Mouse (Mus musculus) cerebellum, postnatal 14 days (tissue): ENCODE results near the gene Oaz1.
"Not testable (repeated sequence)": the region's sequence is repeated elsewhere in the genome, so short reads cannot be mapped to it uniquely, and the experiment has no call there.

Experiments
- DNase-seq, 2 experiments: peaks; one replicate each; pipeline ENCODE4 v3.0.0; 2021; ENCODE audit warnings: mixed read lengths in 2 of 2

Gene Oaz1

GRCm38 (mm10) chr10:80802996-80803395 is 23.5 kb upstream of the Oaz1 start:
- DNase-seq = no peak

GRCm38 (mm10) chr10:80804340-80804739 is 22.1 kb upstream of the Oaz1 start:
- DNase-seq = no peak

GRCm38 (mm10) chr10:80804916-80805315 is 21.5 kb upstream of the Oaz1 start, which contains the start of gene Amh:
TSS of gene Amh (plus strand) at chr10:80805243.
- DNase-seq = no peak

DNA sequence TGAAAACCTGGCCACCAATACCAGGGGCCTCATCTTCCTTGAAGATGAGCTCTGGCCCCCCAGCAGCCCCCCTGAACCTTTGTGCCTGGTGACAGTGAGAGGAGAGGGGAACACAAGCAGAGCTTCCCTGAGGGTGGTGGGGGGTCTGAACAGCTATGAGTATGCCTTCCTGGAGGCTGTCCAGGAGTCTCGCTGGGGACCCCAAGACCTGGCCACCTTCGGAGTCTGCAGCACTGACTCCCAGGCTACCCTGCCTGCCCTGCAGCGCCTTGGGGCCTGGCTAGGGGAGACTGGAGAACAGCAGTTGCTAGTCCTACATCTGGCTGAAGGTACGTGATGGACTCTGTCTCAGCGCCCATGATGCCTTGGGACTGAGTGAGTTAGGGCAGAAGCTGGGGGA is 21.1 kb upstream of the Oaz1 start:
- peak in 1 of 2 experiments; percentile 34 for DNase-seq

GRCm38 (mm10) chr10:80805925-80806324 is 20.5 kb upstream of the Oaz1 start:
- peak; percentile 92 to 97 for DNase-seq

DNA sequence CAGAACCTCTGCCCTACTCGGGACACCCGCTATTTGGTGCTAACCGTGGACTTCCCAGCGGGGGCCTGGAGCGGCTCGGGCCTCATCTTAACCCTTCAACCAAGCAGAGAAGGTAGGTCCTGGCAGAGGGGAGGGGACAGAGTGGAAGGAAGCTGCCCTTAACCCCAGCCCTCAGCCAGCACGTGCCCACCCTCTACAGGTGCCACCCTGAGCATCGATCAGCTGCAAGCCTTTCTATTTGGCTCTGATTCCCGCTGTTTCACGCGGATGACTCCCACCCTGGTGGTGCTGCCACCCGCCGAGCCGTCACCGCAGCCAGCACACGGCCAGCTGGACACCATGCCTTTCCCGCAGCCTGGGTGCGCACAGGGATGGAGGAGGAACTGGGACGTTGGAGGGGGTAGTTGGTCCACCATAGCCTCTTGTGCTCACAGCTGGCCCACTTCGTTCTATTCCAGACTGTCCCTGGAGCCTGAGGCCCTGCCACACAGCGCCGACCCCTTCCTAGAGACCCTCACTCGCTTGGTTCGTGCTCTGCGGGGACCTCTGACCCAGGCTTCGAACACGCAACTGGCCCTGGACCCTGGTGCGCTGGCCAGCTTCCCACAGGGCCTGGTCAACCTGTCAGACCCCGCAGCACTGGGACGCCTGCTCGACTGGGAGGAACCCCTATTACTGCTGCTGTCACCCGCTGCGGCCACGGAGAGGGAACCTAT is 20.0 kb upstream of the Oaz1 start:
- DNase-seq = peak; percentile 36 to 63

DNA sequence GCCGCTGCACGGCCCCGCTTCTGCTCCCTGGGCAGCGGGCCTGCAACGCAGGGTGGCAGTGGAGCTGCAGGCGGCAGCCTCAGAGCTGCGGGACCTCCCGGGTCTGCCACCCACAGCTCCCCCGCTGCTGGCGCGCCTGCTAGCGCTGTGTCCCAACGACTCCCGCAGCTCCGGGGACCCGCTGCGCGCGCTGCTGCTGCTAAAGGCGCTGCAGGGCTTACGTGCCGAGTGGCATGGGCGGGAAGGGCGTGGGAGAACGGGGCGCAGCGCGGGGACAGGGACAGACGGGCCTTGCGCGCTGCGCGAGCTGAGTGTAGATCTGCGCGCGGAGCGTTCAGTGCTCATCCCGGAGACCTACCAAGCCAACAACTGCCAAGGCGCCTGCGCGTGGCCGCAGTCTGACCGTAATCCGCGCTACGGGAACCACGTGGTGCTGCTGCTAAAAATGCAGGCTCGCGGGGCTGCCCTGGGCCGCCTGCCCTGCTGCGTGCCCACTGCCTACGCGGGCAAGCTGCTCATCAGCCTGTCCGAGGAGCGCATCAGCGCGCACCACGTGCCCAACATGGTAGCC is 19.3 kb upstream of the Oaz1 start:
- DNase-seq = peak; percentile 88 to 90

DNA sequence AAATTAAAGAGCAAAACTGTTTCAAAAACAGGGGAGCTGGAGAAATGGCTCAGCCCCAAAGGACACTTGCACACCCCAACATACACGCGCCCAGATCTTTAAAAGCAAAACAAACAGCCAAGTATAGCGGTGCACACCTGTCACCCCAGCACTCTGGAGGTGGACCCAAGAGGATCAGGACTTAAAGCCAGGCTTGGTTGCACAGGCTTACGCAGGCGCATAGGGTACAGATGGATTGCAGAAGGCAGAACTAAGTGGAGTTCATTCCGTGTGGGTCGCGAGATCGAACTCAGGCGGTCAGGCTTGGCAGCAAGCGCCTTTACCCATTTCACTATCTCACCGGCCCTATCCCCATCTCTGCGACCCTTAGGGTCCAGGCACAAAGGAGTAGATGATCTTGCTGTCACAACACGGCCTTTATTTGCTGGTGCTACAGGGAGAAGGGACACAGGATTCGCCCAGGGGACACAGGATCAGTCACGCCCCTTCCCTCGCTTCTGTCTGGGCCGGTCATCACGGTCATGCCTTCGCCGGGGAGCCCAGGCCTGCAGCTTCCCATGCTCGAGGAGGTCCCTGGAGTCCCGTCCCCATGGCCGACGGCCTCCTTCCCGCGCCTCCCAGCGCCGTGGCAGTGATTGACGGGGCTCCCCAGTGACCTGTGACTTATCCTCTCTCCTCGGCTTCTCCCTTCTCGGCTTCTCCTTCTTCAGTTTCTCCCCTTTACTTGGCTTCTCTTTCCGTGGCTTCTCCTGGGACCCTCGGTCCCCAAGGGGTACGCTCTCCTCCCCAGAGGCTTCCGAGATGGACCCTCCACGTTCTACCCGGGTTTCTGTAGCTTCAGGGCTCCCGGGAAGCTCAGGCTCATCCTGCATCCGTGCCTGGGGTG is 18.1 kb upstream of the Oaz1 start:
- peak in 1 of 2 experiments; percentile 16 for DNase-seq

DNA sequence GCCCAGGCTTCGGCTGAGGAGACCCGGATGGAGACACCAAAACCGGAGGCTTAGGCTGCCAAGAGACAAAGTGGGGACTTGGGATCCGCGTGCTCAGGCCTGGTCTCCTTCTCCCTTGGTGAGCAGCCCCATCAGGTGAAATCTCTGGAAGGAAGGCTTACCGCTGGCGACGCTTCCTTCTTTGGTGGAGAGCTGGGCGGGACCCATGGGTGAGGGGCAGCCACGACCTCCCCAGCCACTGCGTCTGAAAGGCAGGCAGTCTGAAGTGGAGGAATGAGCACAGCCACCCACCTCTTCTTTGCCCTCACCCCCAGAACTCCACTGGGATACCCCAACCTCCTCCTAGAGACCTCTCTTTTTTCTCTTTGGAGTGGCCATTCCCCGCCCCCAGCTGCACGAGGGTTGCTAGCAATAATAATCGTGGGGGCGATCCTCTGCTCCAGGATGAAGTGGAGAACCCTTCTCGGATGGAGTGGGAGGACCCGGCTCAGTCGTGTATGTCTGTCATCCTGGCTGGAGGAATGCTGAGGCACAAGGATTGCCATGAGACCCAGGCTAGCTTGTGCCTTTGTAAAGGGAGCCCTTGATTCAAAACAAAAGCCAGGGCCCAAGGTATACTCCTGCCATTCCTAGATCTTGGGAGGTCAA is 17.3 kb upstream of the Oaz1 start:
- peak in 1 of 2 experiments; percentile 21 for DNase-seq

- DNase-seq = peak in 1 of 2 experiments; percentile 16
Observed at GRCm38 (mm10) chr10:80810084-80810483, 16.4 kb upstream of the Oaz1 start.

DNA sequence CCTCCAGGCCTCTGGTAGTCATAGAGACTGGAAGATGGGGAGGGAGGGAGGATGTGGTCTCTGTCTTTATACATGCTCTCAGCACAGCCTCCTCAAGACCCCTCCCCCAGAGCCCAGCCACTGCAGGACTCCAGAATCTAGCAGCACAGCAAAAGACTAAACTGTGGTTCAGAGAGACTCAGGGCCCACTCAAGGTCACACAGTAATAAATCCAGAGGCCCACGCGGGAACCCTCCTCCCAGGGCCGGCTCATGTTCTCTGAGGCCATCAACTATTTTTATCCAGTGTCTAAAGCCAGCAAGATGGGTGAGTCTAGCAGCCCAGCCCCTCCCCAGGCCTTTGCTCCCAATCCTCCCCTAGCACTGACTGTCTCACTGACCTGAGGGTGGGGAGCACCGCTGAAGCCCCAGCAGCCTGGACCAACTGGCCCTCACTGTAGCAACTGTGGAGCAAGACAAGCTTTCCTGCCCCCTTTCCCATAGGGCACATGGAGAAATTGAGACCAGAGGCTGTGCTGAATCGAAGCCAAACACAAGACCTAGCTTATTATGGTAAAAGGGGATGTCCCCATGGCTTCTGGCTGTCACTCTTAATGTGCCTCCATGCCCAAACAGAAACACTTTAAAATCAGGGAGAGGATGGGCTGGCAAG is 13.9 kb upstream of the Oaz1 start:
- no peak for DNase-seq

- no peak for DNase-seq
Observed at GRCm38 (mm10) chr10:80813366-80813765, 13.1 kb upstream of the Oaz1 start, which contains the start of gene Jsrp1. TSS of gene Jsrp1 (minus strand) at chr10:80813498.

GRCm38 (mm10) chr10:80814800-80815199 is 11.7 kb upstream of the Oaz1 start:
- no peak for DNase-seq

- DNase-seq = not testable (repeated sequence)
Observed at GRCm38 (mm10) chr10:80816303-80816702, 10.2 kb upstream of the Oaz1 start.

- DNase-seq = no peak
Observed at GRCm38 (mm10) chr10:80817164-80817563, 9.3 kb upstream of the Oaz1 start.

GRCm38 (mm10) chr10:80817955-80818354 is 8.5 kb upstream of the Oaz1 start:
- not testable (repeated sequence) for DNase-seq

DNA sequence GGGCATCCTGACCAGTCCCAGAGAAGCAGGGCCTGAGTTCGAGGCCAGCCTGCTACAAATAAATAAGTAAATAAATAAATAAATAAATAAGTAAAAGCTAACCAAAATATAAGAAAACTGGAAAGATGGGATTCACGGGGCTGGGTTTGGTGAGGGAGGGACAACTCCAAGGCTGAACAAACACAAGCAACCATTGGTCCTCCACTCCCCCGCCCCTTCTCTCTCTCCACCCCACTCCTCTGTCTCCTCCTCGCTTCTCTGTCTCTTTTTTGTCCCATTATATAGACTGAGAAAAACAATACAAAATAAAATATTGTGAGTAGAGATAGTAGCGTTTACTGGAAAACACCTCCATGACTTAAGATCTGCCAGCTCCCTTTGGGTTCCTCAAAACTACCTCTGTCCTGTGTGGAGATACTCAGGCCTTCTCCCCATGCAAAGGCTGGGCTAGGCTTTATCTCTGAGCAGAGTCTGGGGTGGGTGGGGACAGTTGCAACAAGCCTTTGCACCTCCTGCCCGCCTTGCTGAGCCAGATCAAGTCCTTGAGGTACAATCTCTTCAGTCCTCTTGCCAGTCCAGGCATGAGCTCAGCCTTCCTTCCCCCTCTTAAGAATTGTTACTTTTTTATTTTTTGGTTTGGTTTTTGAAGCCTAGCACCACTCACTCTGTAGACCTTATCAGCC is 7.7 kb upstream of the Oaz1 start:
- no peak for DNase-seq

- DNase-seq = no peak
Observed at GRCm38 (mm10) chr10:80819406-80819805, 7.0 kb upstream of the Oaz1 start.

DNA sequence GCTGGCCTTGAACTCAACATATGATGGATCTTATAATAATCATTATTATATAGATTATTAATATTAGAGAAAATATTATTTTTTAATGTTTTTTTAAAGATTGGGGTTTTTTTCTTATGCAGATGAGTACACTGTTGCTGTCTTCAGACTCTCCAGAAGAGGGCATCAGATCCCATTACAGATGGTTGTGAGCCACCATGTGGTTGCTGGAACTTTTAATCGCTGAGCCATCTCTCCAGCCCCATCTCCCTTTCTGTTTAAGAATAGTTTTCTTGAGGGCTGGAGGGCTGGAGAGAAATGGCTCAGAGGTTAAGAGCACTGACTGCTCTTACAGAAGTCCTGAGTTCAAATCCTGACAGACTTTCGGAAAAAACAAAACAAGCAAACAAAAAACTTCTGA is 4.5 kb upstream of the Oaz1 start:
- peak in 1 of 2 experiments; percentile 55 for DNase-seq

- no peak for DNase-seq
Observed at GRCm38 (mm10) chr10:80822528-80822927, 3.9 kb upstream of the Oaz1 start.

GRCm38 (mm10) chr10:80823316-80823715 is 3.1 kb upstream of the Oaz1 start:
- DNase-seq = no peak
